Mouse (Mus musculus) intestine, embryonic 16.5 days (tissue): ENCODE data around the gene Lrmda. TPM values are rescaled to one million over a fixed set of nuclear protein-coding genes. Genes with fewer than 3 reads are reported as not detected.
A peak's percentile ranks its signal among the peaks of the same experiment; 100 is the strongest.

Source experiments
- ATAC-seq: fragments of 200-750 bp; cut with Nextera tagmentation; 2 replicates; pipeline ENCODE4 v1.8.0; 2017; ENCODE audit warnings: moderate TSS enrichment, moderate library complexity
- H3K27ac ChIP-seq: fragments of 300-500 bp; sonication (generic); 2 replicates; pipeline ENCODE4 v1.5.1; 2014; ENCODE audit warnings: mild to moderate bottlenecking, low read length
- H3K27me3 ChIP-seq: fragments of 300-500 bp; sonication (generic); replicated peaks from 2 replicates; pipeline ENCODE4 v1.6.1; 2014; ENCODE audit warnings: low read length, control low read depth, mixed read lengths; ENCODE audit not compliant: control insufficient read depth, insufficient read depth
- H3K36me3 ChIP-seq: fragments of 300-500 bp; sonication (generic); 2 replicates; pipeline ENCODE4 v1.6.1; 2014; ENCODE audit warnings: low read length, control low read depth; ENCODE audit not compliant: control insufficient read depth, insufficient read depth
- H3K4me1 ChIP-seq: fragments of 300-500 bp; sonication (generic); 2 replicates; pipeline ENCODE4 v1.6.1; 2014; ENCODE audit warnings: low read length, control low read depth, mixed read lengths; ENCODE audit not compliant: control insufficient read depth, insufficient read depth
- H3K4me2 ChIP-seq: fragments of 300-500 bp; sonication (generic); 2 replicates; pipeline ENCODE4 v1.6.1; 2014; ENCODE audit warnings: low read depth, low read length, control low read depth
- H3K4me3 ChIP-seq: fragments of 300-500 bp; sonication (generic); 2 replicates; pipeline ENCODE4 v1.5.1; 2014; ENCODE audit warnings: mild to moderate bottlenecking, low read length
- H3K9ac ChIP-seq: fragments of 300-500 bp; sonication (generic); 2 replicates; pipeline ENCODE4 v1.6.1; 2014; ENCODE audit warnings: low read depth, low read length
- H3K9me3 ChIP-seq: fragments of 300-500 bp; sonication (generic); 2 replicates; pipeline ENCODE4 v1.6.1; 2016; ENCODE audit warnings: low read length, control low read depth; ENCODE audit not compliant: control insufficient read depth
- WGBS: fragments of 180-500 bp; shearing (Covaris S2); extraction: QIAGEN DNeasy Blood & Tissue Kit; methylation state at CpG from one replicate; pipeline ENCODE4 v1.1.7; 2014; 5-methylcytosine and 5-hydroxymethylcytosine counted together
- polyA plus RNA-seq: library from polyadenylated mRNA; unstranded; fragments of >200 nt; fragmentation: Nextera tagmentation; extraction: Ambion mirVana; gene quantifications from 2 replicates; pipeline ENCODE4 v1.2.1, GENCODE M21; 2015

Lrmda gene
- polyA plus RNA-seq, 1 experiment from 2014 or later = 0.53 TPM

GRCm38 (mm10) chr14:22004943-22005342 is 14.6 kb upstream of the Lrmda start:
- no peak for ATAC-seq
- H3K36me3 ChIP-seq = no peaks in the 10 kb centered on the region
- H3K4me1 ChIP-seq = 0 out of 2 replicates have a peak, but pooled peaks cover 5% of the 10 kb centered on the region
- no peak overlapping the region for H3K4me3 ChIP-seq
- H3K9me3 ChIP-seq = no peaks in the 10 kb centered on the region
- no peak overlapping the region for H3K27ac ChIP-seq
- H3K4me2 ChIP-seq = no peak overlapping the region
- H3K27me3 ChIP-seq = no peaks in the 10 kb centered on the region
- no peak overlapping the region for H3K9ac ChIP-seq
- 70% methylated on average over 4 of the region's 4 CpGs for WGBS

DNA sequence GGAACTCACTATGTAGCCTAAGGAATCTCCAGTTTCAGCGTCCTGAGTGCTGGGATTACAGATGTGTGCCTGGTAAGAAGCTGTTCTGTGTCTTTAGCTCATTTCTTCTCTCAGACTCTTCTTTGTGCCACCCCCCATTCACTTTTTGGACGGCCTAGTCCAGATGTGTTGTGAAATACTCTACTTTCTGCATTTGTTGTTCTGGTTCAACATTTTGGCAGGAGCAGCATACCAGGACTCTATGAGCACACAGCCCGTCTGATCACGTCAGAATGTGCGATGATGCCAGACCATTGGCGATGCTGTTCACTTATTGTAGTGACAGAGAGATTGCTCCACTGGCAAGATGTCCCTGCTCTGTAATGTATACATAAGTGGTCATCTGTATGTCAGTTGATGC is 12.5 kb upstream of the Lrmda start:
- H3K4me1 ChIP-seq = 0 out of 2 replicates have a peak, but pooled peaks cover 5% of the 10 kb centered on the region
- H3K36me3 ChIP-seq = no peaks in the 10 kb centered on the region
- no peak overlapping the region for H3K27ac ChIP-seq
- 85% methylated on average over 6 of the region's 6 CpGs for WGBS
- no peaks in the 10 kb centered on the region for H3K27me3 ChIP-seq
- no peak for ATAC-seq
- H3K4me3 ChIP-seq = no peak overlapping the region
- H3K9ac ChIP-seq = no peak overlapping the region
- no peaks in the 10 kb centered on the region for H3K9me3 ChIP-seq
- H3K4me2 ChIP-seq = no peak overlapping the region

DNA sequence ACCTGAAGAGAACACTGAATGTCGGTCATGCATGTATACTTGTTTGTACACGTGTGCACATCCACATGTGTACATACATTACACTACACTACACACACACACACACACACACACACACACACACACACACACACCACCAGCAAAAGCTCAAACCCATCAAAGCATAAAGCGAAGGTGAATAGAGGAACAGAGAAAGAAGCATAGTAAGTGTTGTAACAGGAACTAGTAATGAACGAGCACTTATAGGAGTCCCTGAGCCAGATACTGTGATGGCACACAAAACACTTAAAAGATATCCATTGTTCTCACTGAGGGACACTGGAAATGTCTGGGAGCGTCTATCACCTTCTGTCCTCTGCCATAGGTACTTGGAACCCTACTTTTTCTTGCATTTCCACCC is 5.2 kb upstream of the Lrmda start:
- Histone ChIP-seq H3K9ac (no peak overlapping the region), H3K27me3 (no peaks in the 10 kb centered on the region), H3K4me1 (peaks cover 3% of the 10 kb centered on the region; the same call in 1 of the 2 replicates), H3K36me3 (no peaks in the 10 kb centered on the region), H3K9me3 (no peaks in the 10 kb centered on the region), H3K27ac (no peak overlapping the region), H3K4me3 (no peak overlapping the region), H3K4me2 (no peak overlapping the region)
- ATAC-seq = no peak
- WGBS = 85% methylated on average over 5 of the region's 5 CpGs

GRCm38 (mm10) chr14:22014781-22015180 is 4.7 kb upstream of the Lrmda start:
- Histone ChIP-seq H3K4me3 (no peak overlapping the region), H3K36me3 (no peaks in the 10 kb centered on the region), H3K4me1 (peaks cover 7% of the 10 kb centered on the region; the same call in 1 of the 2 replicates), H3K27ac (no peak overlapping the region), H3K4me2 (no peak overlapping the region), H3K9me3 (no peaks in the 10 kb centered on the region), H3K27me3 (no peaks in the 10 kb centered on the region), H3K9ac (no peak overlapping the region)
- ATAC-seq = no peak
- 39% methylated on average over 4 of the region's 4 CpGs for WGBS

- no peaks in the 10 kb centered on the region for H3K27me3 ChIP-seq
- H3K4me1 ChIP-seq = peaks cover 17% of the 10 kb centered on the region
- WGBS = 37% methylated on average over 5 of the region's 5 CpGs
- no peak overlapping the region for H3K27ac ChIP-seq
- no peaks in the 10 kb centered on the region for H3K36me3 ChIP-seq
- H3K4me2 ChIP-seq = no peak overlapping the region
- H3K4me3 ChIP-seq = no peak overlapping the region
- H3K9me3 ChIP-seq = no peaks in the 10 kb centered on the region
- no peak overlapping the region for H3K9ac ChIP-seq
- ATAC-seq = no peak
Measured at GRCm38 (mm10) chr14:22017011-22017410, 2.5 kb upstream of the Lrmda start.

GRCm38 (mm10) chr14:22019949-22020845 is 685 bp downstream of the Lrmda start:
- H3K4me2 ChIP-seq = peak overlapping the region; percentile 93
- H3K9ac ChIP-seq = peak overlapping the region; percentile 77
- peak; percentile 8; the same call in 1 of the 2 replicates for ATAC-seq
- peaks cover 17% of the 10 kb centered on the region for H3K4me1 ChIP-seq
- no peaks in the 10 kb centered on the region for H3K36me3 ChIP-seq
- no peaks in the 10 kb centered on the region for H3K27me3 ChIP-seq
- H3K27ac ChIP-seq = no peak overlapping the region
- H3K9me3 ChIP-seq = no peaks in the 10 kb centered on the region
- H3K4me3 ChIP-seq = peak overlapping the region; percentile 54
- WGBS = 54% methylated on average over 12 of the region's 12 CpGs

GRCm38 (mm10) chr14:22020885-22021284 is 1.4 kb downstream of the Lrmda start:
- Histone ChIP-seq H3K36me3 (no peaks in the 10 kb centered on the region), H3K9me3 (no peaks in the 10 kb centered on the region), H3K4me2 (no peak overlapping the region), H3K4me1 (peaks cover 17% of the 10 kb centered on the region), H3K27me3 (no peaks in the 10 kb centered on the region), H3K27ac (peak overlapping the region; percentile 41; the same call in 1 of the 2 replicates), H3K4me3 (no peak overlapping the region), H3K9ac (0 out of 2 replicates have a peak overlapping the region, but pooled peaks have one; percentile 24)
- peak; percentile 40; the same call in 1 of the 2 replicates for ATAC-seq
- WGBS = 25% methylated on average over 2 of the region's 2 CpGs

DNA sequence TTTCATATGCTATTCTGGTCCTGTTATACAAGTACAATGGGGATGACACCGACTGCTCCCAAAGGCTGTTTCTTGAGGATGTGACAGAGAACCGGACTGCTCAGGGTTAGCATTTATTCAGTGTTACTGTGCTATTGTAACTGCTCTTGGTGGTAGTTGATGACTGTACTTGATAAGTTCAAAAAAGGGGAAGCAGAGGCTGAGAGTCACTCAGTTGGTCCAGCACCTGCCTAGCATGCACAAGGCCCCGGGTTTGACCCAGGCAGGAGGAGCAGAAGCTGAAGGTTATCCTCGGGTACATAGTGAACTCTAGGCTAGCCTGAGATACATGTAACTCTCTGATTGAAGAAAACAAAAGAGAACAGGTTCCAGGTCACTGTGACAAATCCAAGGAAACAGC is 4.0 kb downstream of the Lrmda start:
- ATAC-seq = no peak
- WGBS = 83% methylated on average over 4 of the region's 4 CpGs
- H3K27ac ChIP-seq = no peak overlapping the region

DNA sequence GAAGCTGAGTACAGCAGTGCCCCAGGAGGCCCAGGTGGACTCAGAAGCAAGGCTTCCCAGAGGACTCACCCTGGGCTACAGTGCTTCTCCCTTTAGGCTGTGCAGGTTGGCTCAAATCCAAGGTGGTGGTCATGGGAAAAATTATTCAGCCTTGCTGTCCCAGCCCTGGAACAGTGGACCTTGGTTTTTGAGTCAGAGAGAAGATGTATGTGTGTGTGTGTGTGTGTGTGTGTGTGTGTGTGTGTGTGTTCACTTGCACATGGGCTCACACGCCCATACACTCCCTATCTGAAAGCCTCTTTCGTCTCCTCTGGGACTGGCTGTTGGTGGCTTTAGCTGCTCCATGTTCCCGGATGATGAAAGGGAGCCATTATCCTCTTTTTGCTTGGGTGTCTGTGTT is 16.4 kb downstream of the Lrmda start:
- Histone ChIP-seq H3K36me3 (no peaks in the 10 kb centered on the region), H3K27me3 (no peaks in the 10 kb centered on the region), H3K9ac (no peak overlapping the region), H3K4me2 (no peak overlapping the region), H3K27ac (0 out of 2 replicates have a peak overlapping the region, but pooled peaks have one; percentile 27), H3K9me3 (no peaks in the 10 kb centered on the region), H3K4me1 (peaks cover 10% of the 10 kb centered on the region), H3K4me3 (no peak overlapping the region)
- WGBS = 41% methylated on average over 3 of the region's 3 CpGs
- ATAC-seq = peak; percentile 87

More for the DNA sequence above, 4.0 kb downstream of the Lrmda start:
- Histone ChIP-seq H3K4me1 (peaks cover 17% of the 10 kb centered on the region), H3K36me3 (no peaks in the 10 kb centered on the region), H3K9ac (no peak overlapping the region), H3K27me3 (no peaks in the 10 kb centered on the region), H3K9me3 (no peaks in the 10 kb centered on the region), H3K4me3 (no peak overlapping the region), H3K4me2 (no peak overlapping the region)
